Mouse (Mus musculus): ENCODE measurements around the gene Emc10. TPM values are rescaled to one million over a fixed set of nuclear protein-coding genes. Genes with fewer than 3 reads are reported as not detected.

The Emc10 gene
- polyA plus RNA-seq, 1 experiment from 2014 or later, result 69.9 TPM

- Histone ChIP-seq H3K4me3 (replicated peaks; ENCODE audit: low read length) (peak overlapping the region; percentile 36), H3K27ac (ENCODE audit: low read length) (no peak overlapping the region), H3K4me2 (ENCODE audit: low read depth, low read length) (peak overlapping the region; percentile 65), H3K9me3 (replicated peaks; ENCODE audit: control insufficient read depth, low read length) (no peaks in the 10 kb centered on the region), H3K27me3 (ENCODE audit: control insufficient read depth, insufficient read depth, low read length) (no peaks in the 10 kb centered on the region; the same call in none of the 2 replicates), H3K9ac (ENCODE audit: low read length) (peak overlapping the region; percentile 48), H3K4me1 (ENCODE audit: control insufficient read depth, insufficient read depth, low read length) (peaks cover 10% of the 10 kb centered on the region; the same call in 1 of the 2 replicates), H3K36me3 (ENCODE audit: control insufficient read depth, insufficient read depth, low read length) (no peaks in the 10 kb centered on the region; the same call in 1 of the 2 replicates)
- WGBS, result 6% methylated on average over 40 of the region's 40 CpGs
- ATAC-seq (ENCODE audit: insufficient read depth, low FRiP score), result 0 out of 2 replicates have a peak, but pooled peaks have one; percentile 9
These were observed 31.4 kb upstream of the Emc10 start for GRCm38 (mm10) chr7:44527483-44528398.

GRCm38 (mm10) chr7:44526414-44527154, 30.3 kb upstream of the Emc10 start:
- Histone ChIP-seq H3K27me3 (ENCODE audit: control insufficient read depth, insufficient read depth, low read length) (peaks cover 6% of the 10 kb centered on the region), H3K9me3 (replicated peaks; ENCODE audit: control insufficient read depth, low read length) (no peaks in the 10 kb centered on the region), H3K4me1 (ENCODE audit: control insufficient read depth, insufficient read depth, low read length) (peaks cover 10% of the 10 kb centered on the region; the same call in 1 of the 2 replicates), H3K4me3 (replicated peaks; ENCODE audit: low read length) (no peak overlapping the region), H3K9ac (ENCODE audit: low read length) (no peak overlapping the region), H3K4me2 (ENCODE audit: low read depth, low read length) (no peak overlapping the region), H3K27ac (ENCODE audit: low read length) (no peak overlapping the region), H3K36me3 (ENCODE audit: control insufficient read depth, insufficient read depth, low read length) (no peaks in the 10 kb centered on the region)
- WGBS, result 87% methylated on average over 14 of the region's 14 CpGs
- ATAC-seq (ENCODE audit: insufficient read depth, low FRiP score), result no peak

GRCm38 (mm10) chr7:44525126-44525832, 28.9 kb upstream of the Emc10 start:
- Histone ChIP-seq H3K36me3 (ENCODE audit: control insufficient read depth, insufficient read depth, low read length) (no peaks in the 10 kb centered on the region), H3K4me2 (ENCODE audit: low read depth, low read length) (peak overlapping the region; percentile 37), H3K4me1 (ENCODE audit: control insufficient read depth, insufficient read depth, low read length) (peaks cover 10% of the 10 kb centered on the region; the same call in 1 of the 2 replicates), H3K9me3 (replicated peaks; ENCODE audit: control insufficient read depth, low read length) (no peaks in the 10 kb centered on the region), H3K27ac (ENCODE audit: low read length) (no peak overlapping the region), H3K9ac (ENCODE audit: low read length) (peak overlapping the region; percentile 37), H3K27me3 (ENCODE audit: control insufficient read depth, insufficient read depth, low read length) (peaks cover 6% of the 10 kb centered on the region), H3K4me3 (replicated peaks; ENCODE audit: low read length) (peak overlapping the region; percentile 16)
- ATAC-seq (ENCODE audit: insufficient read depth, low FRiP score), result peak; percentile 49; the same call in 1 of the 2 replicates
- 16% methylated on average over 22 of the region's 22 CpGs for WGBS

GRCm38 (mm10) chr7:44524502-44524901, 28.2 kb upstream of the Emc10 start, which contains the start of gene Mybpc2:
TSS of gene Mybpc2 (minus strand) at chr7:44524656.
- WGBS, result 36% methylated on average over 12 of the region's 12 CpGs
- Histone ChIP-seq H3K4me3 (replicated peaks; ENCODE audit: low read length) (peak within 1 kb of the TSS; percentile 16), H3K4me1 (ENCODE audit: control insufficient read depth, insufficient read depth, low read length) (peaks cover 10% of the 10 kb centered on the region; the same call in 1 of the 2 replicates), H3K36me3 (ENCODE audit: control insufficient read depth, insufficient read depth, low read length) (no peaks in the 10 kb centered on the region), H3K27me3 (ENCODE audit: control insufficient read depth, insufficient read depth, low read length) (peaks cover 6% of the 10 kb centered on the region), H3K4me2 (ENCODE audit: low read depth, low read length) (peak within 1 kb of the TSS; percentile 37), H3K27ac (ENCODE audit: low read length) (no peak within 1 kb of the TSS), H3K9me3 (replicated peaks; ENCODE audit: control insufficient read depth, low read length) (no peaks in the 10 kb centered on the region), H3K9ac (ENCODE audit: low read length) (peak within 1 kb of the TSS; percentile 37)
- ATAC-seq (ENCODE audit: insufficient read depth, low FRiP score), result no peak

- Histone ChIP-seq H3K36me3 (ENCODE audit: control insufficient read depth, insufficient read depth, low read length) (no peaks in the 10 kb centered on the region), H3K9ac (ENCODE audit: low read length) (no peak overlapping the region), H3K27ac (ENCODE audit: low read length) (no peak overlapping the region), H3K4me2 (ENCODE audit: low read depth, low read length) (no peak overlapping the region), H3K4me1 (ENCODE audit: control insufficient read depth, insufficient read depth, low read length) (peaks cover 10% of the 10 kb centered on the region; the same call in 1 of the 2 replicates), H3K27me3 (ENCODE audit: control insufficient read depth, insufficient read depth, low read length) (peaks cover 6% of the 10 kb centered on the region), H3K4me3 (replicated peaks; ENCODE audit: low read length) (no peak overlapping the region), H3K9me3 (replicated peaks; ENCODE audit: control insufficient read depth, low read length) (no peaks in the 10 kb centered on the region)
- WGBS, result 64% methylated on average over 2 of the region's 2 CpGs
- ATAC-seq (ENCODE audit: insufficient read depth, low FRiP score), result no peak
These were observed 26.7 kb upstream of the Emc10 start for GRCm38 (mm10) chr7:44523056-44523455.

GRCm38 (mm10) chr7:44521710-44522109, 25.4 kb upstream of the Emc10 start:
- Histone ChIP-seq H3K4me3 (replicated peaks; ENCODE audit: low read length) (peak overlapping the region; percentile 4), H3K9ac (ENCODE audit: low read length) (peak overlapping the region; percentile 46; the same call in 1 of the 2 replicates), H3K36me3 (ENCODE audit: control insufficient read depth, insufficient read depth, low read length) (no peaks in the 10 kb centered on the region), H3K4me1 (ENCODE audit: control insufficient read depth, insufficient read depth, low read length) (peaks cover 10% of the 10 kb centered on the region; the same call in 1 of the 2 replicates), H3K27ac (ENCODE audit: low read length) (no peak overlapping the region), H3K4me2 (ENCODE audit: low read depth, low read length) (peak overlapping the region; percentile 13; the same call in 1 of the 2 replicates), H3K9me3 (replicated peaks; ENCODE audit: control insufficient read depth, low read length) (no peaks in the 10 kb centered on the region), H3K27me3 (ENCODE audit: control insufficient read depth, insufficient read depth, low read length) (peaks cover 6% of the 10 kb centered on the region)
- WGBS, result 3% methylated on average over 20 of the region's 20 CpGs
- ATAC-seq (ENCODE audit: insufficient read depth, low FRiP score), result 0 out of 2 replicates have a peak, but pooled peaks have one; percentile 9

GRCm38 (mm10) chr7:44520990-44521389, 24.7 kb upstream of the Emc10 start:
- ATAC-seq (ENCODE audit: insufficient read depth, low FRiP score), result no peak
- H3K4me1 ChIP-seq (ENCODE audit: control insufficient read depth, insufficient read depth, low read length), result peaks cover 10% of the 10 kb centered on the region; the same call in 1 of the 2 replicates
- no peaks in the 10 kb centered on the region for H3K9me3 ChIP-seq (replicated peaks; ENCODE audit: control insufficient read depth, low read length)
- H3K4me3 ChIP-seq (replicated peaks; ENCODE audit: low read length), result no peak overlapping the region
- H3K9ac ChIP-seq (ENCODE audit: low read length), result no peak overlapping the region
- H3K27me3 ChIP-seq (ENCODE audit: control insufficient read depth, insufficient read depth, low read length), result peaks cover 6% of the 10 kb centered on the region
- WGBS, result 64% methylated on average over 3 of the region's 3 CpGs
- no peak overlapping the region for H3K4me2 ChIP-seq (ENCODE audit: low read depth, low read length)
- H3K27ac ChIP-seq (ENCODE audit: low read length), result no peak overlapping the region
- no peaks in the 10 kb centered on the region for H3K36me3 ChIP-seq (ENCODE audit: control insufficient read depth, insufficient read depth, low read length)

GRCm38 (mm10) chr7:44519240-44519913, 23.0 kb upstream of the Emc10 start:
- ATAC-seq (ENCODE audit: insufficient read depth, low FRiP score), result no peak
- 61% methylated on average over 9 of the region's 9 CpGs for WGBS

More at GRCm38 (mm10) chr7:44519240-44519913, 23.0 kb upstream of the Emc10 start:
- Histone ChIP-seq H3K9ac (ENCODE audit: low read length) (no peak overlapping the region), H3K4me1 (ENCODE audit: control insufficient read depth, insufficient read depth, low read length) (no peaks in the 10 kb centered on the region), H3K27me3 (ENCODE audit: control insufficient read depth, insufficient read depth, low read length) (peaks cover 6% of the 10 kb centered on the region), H3K36me3 (ENCODE audit: control insufficient read depth, insufficient read depth, low read length) (no peaks in the 10 kb centered on the region), H3K27ac (ENCODE audit: low read length) (no peak overlapping the region), H3K4me3 (replicated peaks; ENCODE audit: low read length) (no peak overlapping the region), H3K4me2 (ENCODE audit: low read depth, low read length) (no peak overlapping the region), H3K9me3 (replicated peaks; ENCODE audit: control insufficient read depth, low read length) (no peaks in the 10 kb centered on the region)

Data from stomach, embryonic 16.5 days (tissue).